Mouse (Mus musculus): Measurements from ENCODE around the gene Nr4a1.

The Nr4a1 gene

GRCm38 (mm10) chr15:101316279-101316912 lies 62.3 kb downstream of the Nr4a1 start:
- DNase-seq, result no peak

- DNase-seq, result no peak
Observed at GRCm38 (mm10) chr15:101316913-101317813, 63.1 kb downstream of the Nr4a1 start.

- no peak for DNase-seq
Observed at GRCm38 (mm10) chr15:101317814-101318500, 63.9 kb downstream of the Nr4a1 start.

GRCm38 (mm10) chr15:101318889-101319765 lies 65.1 kb downstream of the Nr4a1 start:
- DNase-seq, result no peak

DNA sequence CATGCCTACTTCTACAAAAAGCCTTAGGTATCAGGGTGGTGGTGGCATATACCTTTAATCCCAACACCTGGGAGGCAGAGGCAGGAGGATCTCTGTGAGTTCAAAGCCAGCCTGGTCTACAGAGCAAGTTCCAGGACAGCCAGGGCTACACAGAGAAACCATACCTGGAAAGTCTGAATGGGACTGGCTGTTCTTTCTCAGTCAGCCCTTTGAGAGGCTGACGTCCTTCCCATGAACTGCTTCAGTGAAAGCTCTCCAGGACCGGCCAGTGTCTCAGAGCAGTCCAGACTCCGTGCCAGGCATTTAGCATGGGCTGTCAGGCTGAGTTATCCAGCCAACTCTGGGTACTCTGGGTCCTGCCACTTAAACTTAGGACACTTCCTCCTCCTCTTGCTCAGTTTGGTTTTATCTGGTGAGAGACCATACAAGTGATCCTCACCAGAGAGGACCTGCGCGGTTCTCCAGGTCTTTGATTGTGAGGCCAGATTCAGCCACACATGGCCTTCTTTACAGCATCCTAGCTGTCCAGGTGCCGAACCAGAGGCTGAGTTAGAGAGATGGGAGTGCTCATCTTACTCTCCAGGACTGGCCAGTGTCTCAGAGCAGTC lies 66.0 kb downstream of the Nr4a1 start:
- no peak for DNase-seq

- DNase-seq, result no peak
Observed at GRCm38 (mm10) chr15:101320618-101321041, 66.6 kb downstream of the Nr4a1 start.

DNA sequence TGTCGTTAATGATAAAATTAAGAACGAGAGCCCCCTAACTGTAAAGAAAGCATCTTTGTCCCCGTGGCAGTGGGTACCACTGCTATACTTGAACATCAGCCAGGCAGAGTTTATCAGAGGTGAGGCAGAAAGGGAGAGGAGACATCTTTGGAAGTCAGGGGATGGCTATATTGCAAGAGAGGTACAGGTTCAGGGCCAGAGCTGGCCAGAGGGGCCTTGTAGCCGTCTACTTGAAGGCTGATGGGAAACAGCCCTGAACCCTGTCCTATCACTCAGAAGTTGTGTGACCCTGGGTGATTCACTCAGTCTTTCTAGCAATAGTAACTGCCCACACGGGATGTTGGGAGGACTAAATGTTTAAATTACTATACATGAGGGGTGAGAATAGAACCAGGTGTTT lies 67.1 kb downstream of the Nr4a1 start:
- DNase-seq, result no peak

GRCm38 (mm10) chr15:101322106-101322505 lies 68.0 kb downstream of the Nr4a1 start:
- no peak for DNase-seq

- no peak for DNase-seq
Observed at GRCm38 (mm10) chr15:101322640-101323039, 68.6 kb downstream of the Nr4a1 start.

GRCm38 (mm10) chr15:101323511-101323910 lies 69.4 kb downstream of the Nr4a1 start:
- no peak for DNase-seq
